Mouse (Mus musculus): ENCODE results near the gene Arid5b. TPM values are rescaled to one million over a fixed set of nuclear protein-coding genes. Genes with fewer than 3 reads are reported as not detected.

The Arid5b gene
- polyA plus RNA-seq, 1 experiment from 2014 or later, result 42.7 TPM

GRCm38 (mm10) chr10:68192824-68193255 is 85.7 kb downstream of the Arid5b start:
- peaks cover 14% of the 10 kb centered on the region for H3K4me1 ChIP-seq (replicated peaks; ENCODE audit: control insufficient read depth, insufficient read depth, low read length)
- peak overlapping the region; percentile 78 for H3K27ac ChIP-seq (ENCODE audit: low read length)
- no peak overlapping the region for H3K4me3 ChIP-seq (ENCODE audit: low read length)
- H3K9ac ChIP-seq (ENCODE audit: low read length), result no peak overlapping the region
- peak overlapping the region; percentile 3; the same call in 1 of the 2 replicates for H3K4me2 ChIP-seq (ENCODE audit: low read depth, low read length)
- peak; percentile 83 for ATAC-seq (ENCODE audit: low read depth)
- WGBS, result 21% methylated on average over 3 of the region's 3 CpGs
- H3K9me3 ChIP-seq (ENCODE audit: control insufficient read depth, low read length), result no peaks in the 10 kb centered on the region
- no peaks in the 10 kb centered on the region; the same call in 1 of the 2 replicates for H3K36me3 ChIP-seq (ENCODE audit: control insufficient read depth, insufficient read depth, low read length)
- no peaks in the 10 kb centered on the region for H3K27me3 ChIP-seq (ENCODE audit: control insufficient read depth, insufficient read depth, low read depth, low read length)

DNA sequence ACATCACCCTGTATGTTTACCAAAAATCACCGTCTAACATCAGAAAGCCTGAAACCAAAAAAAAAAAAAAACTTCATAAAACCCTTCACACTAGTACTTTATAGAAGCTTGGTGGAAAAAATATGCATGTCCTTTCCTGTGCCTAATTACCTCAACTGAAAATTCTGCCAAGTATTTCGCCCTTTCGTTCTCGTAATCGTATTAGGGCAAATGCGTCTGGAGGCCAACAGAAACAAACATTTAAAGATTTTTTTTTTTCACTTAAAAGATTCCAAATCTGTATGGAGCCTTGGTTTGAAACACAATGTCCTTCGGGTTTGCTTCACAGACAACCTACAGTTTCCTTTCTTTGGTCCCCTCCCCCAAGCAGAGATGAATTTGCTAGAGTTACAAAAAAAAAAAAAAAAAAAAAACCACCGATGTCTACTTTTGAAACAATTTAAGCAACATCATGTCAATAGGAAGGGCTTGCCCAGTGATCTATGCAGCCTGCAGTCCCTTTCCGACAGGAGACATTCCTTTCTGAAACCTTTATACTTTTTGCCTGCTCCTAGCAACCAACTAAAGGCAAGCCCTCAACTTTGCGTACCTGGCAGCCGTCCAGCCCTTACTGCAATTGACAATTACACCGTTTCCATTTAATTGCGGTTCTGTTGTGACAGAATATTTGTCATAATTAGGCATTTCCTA is 86.7 kb downstream of the Arid5b start:
- H3K9ac ChIP-seq (ENCODE audit: low read length), result no peak overlapping the region
- peaks cover 14% of the 10 kb centered on the region for H3K4me1 ChIP-seq (replicated peaks; ENCODE audit: control insufficient read depth, insufficient read depth, low read length)
- 14% methylated on average over 13 of the region's 13 CpGs for WGBS
- peak overlapping the region; percentile 18 for H3K4me3 ChIP-seq (ENCODE audit: low read length)
- ATAC-seq (ENCODE audit: low read depth), result no peak
- H3K9me3 ChIP-seq (ENCODE audit: control insufficient read depth, low read length), result no peaks in the 10 kb centered on the region
- no peaks in the 10 kb centered on the region for H3K36me3 ChIP-seq (ENCODE audit: control insufficient read depth, insufficient read depth, low read length)
- H3K4me2 ChIP-seq (ENCODE audit: low read depth, low read length), result peak overlapping the region; percentile 39
- peak overlapping the region; percentile 13 for H3K27ac ChIP-seq (ENCODE audit: low read length)
- H3K27me3 ChIP-seq (ENCODE audit: control insufficient read depth, insufficient read depth, low read depth, low read length), result no peaks in the 10 kb centered on the region

DNA sequence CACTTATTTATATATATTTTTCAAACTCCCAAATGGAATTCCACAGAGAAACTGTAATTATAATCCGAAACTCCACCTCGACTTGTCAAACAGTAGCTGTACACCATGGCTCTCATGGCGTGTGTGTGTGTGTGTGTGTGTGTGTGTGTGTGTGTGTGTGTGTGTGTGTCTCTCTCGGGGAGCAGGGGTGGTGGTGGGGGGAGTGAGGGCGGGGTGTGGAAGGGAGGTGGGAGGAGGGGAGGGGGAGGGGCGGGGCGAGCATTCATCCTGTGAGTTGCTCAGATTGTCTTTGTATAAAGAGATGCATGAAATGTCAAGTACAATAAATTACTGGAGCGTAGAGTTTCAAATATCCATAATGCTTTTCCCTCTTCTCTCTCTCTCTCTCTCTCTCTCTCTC is 87.4 kb downstream of the Arid5b start:
- no peaks in the 10 kb centered on the region for H3K27me3 ChIP-seq (ENCODE audit: control insufficient read depth, insufficient read depth, low read depth, low read length)
- H3K9me3 ChIP-seq (ENCODE audit: control insufficient read depth, low read length), result no peaks in the 10 kb centered on the region
- peak; percentile 15; the same call in 1 of the 2 replicates for ATAC-seq (ENCODE audit: low read depth)
- H3K4me3 ChIP-seq (ENCODE audit: low read length), result no peak overlapping the region
- 67% methylated on average over 4 of the region's 8 CpGs for WGBS
- no peak overlapping the region for H3K27ac ChIP-seq (ENCODE audit: low read length)
- H3K36me3 ChIP-seq (ENCODE audit: control insufficient read depth, insufficient read depth, low read length), result peaks cover 2% of the 10 kb centered on the region; the same call in 1 of the 2 replicates
- H3K4me2 ChIP-seq (ENCODE audit: low read depth, low read length), result peak overlapping the region; percentile 39
- no peak overlapping the region for H3K9ac ChIP-seq (ENCODE audit: low read length)
- peaks cover 14% of the 10 kb centered on the region for H3K4me1 ChIP-seq (replicated peaks; ENCODE audit: control insufficient read depth, insufficient read depth, low read length)

DNA sequence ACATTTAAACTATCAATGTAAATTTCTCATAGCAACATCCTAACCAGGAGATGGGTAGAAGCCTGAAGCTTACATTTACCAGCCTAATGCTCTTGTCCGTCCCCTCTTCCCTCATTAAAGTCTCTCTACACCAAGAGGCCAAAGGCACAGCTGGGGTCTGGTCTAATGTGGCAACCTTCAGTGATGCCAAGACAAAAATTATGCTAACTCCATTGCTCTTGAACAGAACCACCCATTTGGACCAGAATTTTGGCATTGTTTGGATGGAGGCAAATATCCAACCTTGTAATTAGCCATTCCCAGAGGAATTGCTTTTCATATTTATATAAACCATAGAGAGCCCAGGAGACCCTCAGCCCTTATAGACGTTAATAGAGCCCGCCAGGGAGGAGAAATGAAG is 88.7 kb downstream of the Arid5b start:
- no peak overlapping the region for H3K9ac ChIP-seq (ENCODE audit: low read length)
- no peaks in the 10 kb centered on the region for H3K9me3 ChIP-seq (ENCODE audit: control insufficient read depth, low read length)
- peaks cover 14% of the 10 kb centered on the region for H3K4me1 ChIP-seq (replicated peaks; ENCODE audit: control insufficient read depth, insufficient read depth, low read length)
- no peak overlapping the region for H3K27ac ChIP-seq (ENCODE audit: low read length)
- peaks cover 11% of the 10 kb centered on the region for H3K36me3 ChIP-seq (ENCODE audit: control insufficient read depth, insufficient read depth, low read length)
- H3K4me2 ChIP-seq (ENCODE audit: low read depth, low read length), result no peak overlapping the region
- no peaks in the 10 kb centered on the region for H3K27me3 ChIP-seq (ENCODE audit: control insufficient read depth, insufficient read depth, low read depth, low read length)
- no peak overlapping the region for H3K4me3 ChIP-seq (ENCODE audit: low read length)
- WGBS, result 81% methylated on average over 3 of the region's 3 CpGs
- ATAC-seq (ENCODE audit: low read depth), result no peak

DNA sequence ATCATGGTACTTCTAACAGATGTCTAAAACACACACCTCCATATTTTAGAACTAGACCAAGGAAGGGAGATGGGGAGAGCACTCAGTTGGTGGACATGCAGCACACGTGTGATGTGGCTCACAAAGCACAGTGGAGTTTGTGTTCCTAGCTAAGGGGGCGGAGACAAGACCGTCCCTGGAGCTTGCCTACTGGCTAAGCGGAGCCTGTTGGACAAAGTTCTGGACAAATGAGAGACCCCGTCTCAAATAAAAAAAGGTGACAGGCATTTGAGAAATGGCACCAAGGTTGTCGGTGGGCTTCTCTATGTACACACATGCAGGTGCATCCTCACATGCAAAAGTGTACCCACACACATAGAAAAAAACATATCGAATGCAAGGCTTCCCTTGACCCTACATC is 95.4 kb downstream of the Arid5b start:
- H3K9ac ChIP-seq (ENCODE audit: low read length), result no peak overlapping the region
- H3K27ac ChIP-seq (ENCODE audit: low read length), result no peak overlapping the region
- H3K4me3 ChIP-seq (ENCODE audit: low read length), result no peak overlapping the region
- ATAC-seq (ENCODE audit: low read depth), result no peak
- H3K4me2 ChIP-seq (ENCODE audit: low read depth, low read length), result no peak overlapping the region
- WGBS, result 89% methylated on average over 7 of the region's 7 CpGs
- peaks cover 17% of the 10 kb centered on the region for H3K36me3 ChIP-seq (ENCODE audit: control insufficient read depth, insufficient read depth, low read length)
- no peaks in the 10 kb centered on the region for H3K9me3 ChIP-seq (ENCODE audit: control insufficient read depth, low read length)
- H3K4me1 ChIP-seq (replicated peaks; ENCODE audit: control insufficient read depth, insufficient read depth, low read length), result peaks cover 3% of the 10 kb centered on the region
- H3K27me3 ChIP-seq (ENCODE audit: control insufficient read depth, insufficient read depth, low read depth, low read length), result no peaks in the 10 kb centered on the region

- peaks cover 17% of the 10 kb centered on the region for H3K36me3 ChIP-seq (ENCODE audit: control insufficient read depth, insufficient read depth, low read length)
- ATAC-seq (ENCODE audit: low read depth), result no peak
- H3K4me2 ChIP-seq (ENCODE audit: low read depth, low read length), result no peak overlapping the region
- WGBS, result 89% methylated on average over 6 of the region's 6 CpGs
- no peak overlapping the region for H3K27ac ChIP-seq (ENCODE audit: low read length)
- H3K9ac ChIP-seq (ENCODE audit: low read length), result no peak overlapping the region
- no peaks in the 10 kb centered on the region for H3K27me3 ChIP-seq (ENCODE audit: control insufficient read depth, insufficient read depth, low read depth, low read length)
- H3K9me3 ChIP-seq (ENCODE audit: control insufficient read depth, low read length), result no peaks in the 10 kb centered on the region
- H3K4me1 ChIP-seq (replicated peaks; ENCODE audit: control insufficient read depth, insufficient read depth, low read length), result peaks cover 3% of the 10 kb centered on the region
- H3K4me3 ChIP-seq (ENCODE audit: low read length), result no peak overlapping the region
Measured at GRCm38 (mm10) chr10:68182266-68182665, 96.3 kb downstream of the Arid5b start.

DNA sequence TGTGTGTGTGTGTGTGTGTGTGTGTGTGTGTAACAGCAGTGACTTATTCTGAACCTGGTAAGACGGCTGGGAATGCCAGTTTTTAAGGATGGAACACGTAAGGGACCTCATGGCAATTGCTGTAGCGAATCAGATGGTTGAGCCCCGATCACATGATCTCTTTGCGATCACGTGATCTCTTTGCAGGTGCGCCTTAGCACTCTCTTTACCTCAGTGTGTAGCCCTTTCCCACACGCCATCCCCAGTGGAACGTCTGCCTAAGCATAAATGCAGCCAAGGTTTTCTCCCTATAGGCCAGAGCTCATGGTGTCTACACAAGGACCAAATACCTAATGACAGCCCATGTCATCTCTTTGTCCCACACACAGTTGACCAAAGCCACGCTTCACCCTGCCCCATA is 97.4 kb downstream of the Arid5b start:
- Histone ChIP-seq H3K27ac (ENCODE audit: low read length) (no peak overlapping the region), H3K36me3 (ENCODE audit: control insufficient read depth, insufficient read depth, low read length) (peaks cover 15% of the 10 kb centered on the region), H3K4me1 (replicated peaks; ENCODE audit: control insufficient read depth, insufficient read depth, low read length) (peaks cover 3% of the 10 kb centered on the region), H3K9me3 (ENCODE audit: control insufficient read depth, low read length) (no peaks in the 10 kb centered on the region), H3K27me3 (ENCODE audit: control insufficient read depth, insufficient read depth, low read depth, low read length) (no peaks in the 10 kb centered on the region), H3K9ac (ENCODE audit: low read length) (no peak overlapping the region), H3K4me3 (ENCODE audit: low read length) (no peak overlapping the region), H3K4me2 (ENCODE audit: low read depth, low read length) (no peak overlapping the region)
- ATAC-seq (ENCODE audit: low read depth), result no peak
- WGBS, result 94% methylated on average over 10 of the region's 10 CpGs

DNA sequence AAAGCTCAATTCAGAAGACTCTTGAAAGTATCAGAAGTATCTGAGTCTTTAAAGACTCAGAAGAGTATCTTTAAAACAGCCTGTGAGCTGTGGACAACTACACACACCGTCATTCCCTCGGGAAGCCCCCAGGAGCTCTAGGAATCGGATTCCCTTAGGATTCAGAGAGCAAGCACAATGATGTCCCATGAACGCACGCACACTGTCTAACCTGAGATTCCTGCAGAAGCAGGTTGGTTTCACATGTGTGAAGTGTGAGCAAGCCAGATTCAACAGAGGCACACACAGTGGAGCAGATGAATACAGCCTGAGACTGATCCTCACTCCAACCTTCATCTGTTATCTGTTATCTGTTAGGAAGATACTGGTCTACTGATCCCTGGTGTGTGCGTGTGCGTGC is 97.8 kb downstream of the Arid5b start:
- H3K4me2 ChIP-seq (ENCODE audit: low read depth, low read length), result no peak overlapping the region
- peaks cover 3% of the 10 kb centered on the region for H3K4me1 ChIP-seq (replicated peaks; ENCODE audit: control insufficient read depth, insufficient read depth, low read length)
- no peak overlapping the region for H3K4me3 ChIP-seq (ENCODE audit: low read length)
- H3K9me3 ChIP-seq (ENCODE audit: control insufficient read depth, low read length), result no peaks in the 10 kb centered on the region
- 89% methylated on average over 7 of the region's 7 CpGs for WGBS
- ATAC-seq (ENCODE audit: low read depth), result no peak
- no peak overlapping the region for H3K27ac ChIP-seq (ENCODE audit: low read length)
- peaks cover 12% of the 10 kb centered on the region for H3K36me3 ChIP-seq (ENCODE audit: control insufficient read depth, insufficient read depth, low read length)
- H3K9ac ChIP-seq (ENCODE audit: low read length), result no peak overlapping the region
- no peaks in the 10 kb centered on the region for H3K27me3 ChIP-seq (ENCODE audit: control insufficient read depth, insufficient read depth, low read depth, low read length)

DNA sequence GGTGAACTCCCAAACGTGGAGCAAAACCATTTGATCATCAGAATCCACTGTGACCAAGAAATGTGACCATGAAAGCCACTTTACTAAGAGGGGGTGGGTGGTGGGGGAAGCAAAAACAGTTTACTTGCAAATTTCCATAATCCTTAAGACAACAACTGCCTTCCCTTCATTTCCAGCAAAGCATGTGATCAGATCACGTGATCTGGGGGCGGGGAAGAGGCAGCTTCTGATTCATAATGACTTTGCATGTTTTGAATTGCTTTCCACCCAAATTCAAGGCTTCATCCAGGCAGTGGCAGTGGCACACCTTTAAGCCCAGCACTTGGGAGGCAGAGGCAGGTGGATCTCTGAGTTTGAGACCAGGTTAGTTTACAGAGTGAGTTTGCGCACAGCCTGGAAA is 98.4 kb downstream of the Arid5b start:
- Histone ChIP-seq H3K27me3 (ENCODE audit: control insufficient read depth, insufficient read depth, low read depth, low read length) (no peaks in the 10 kb centered on the region), H3K9ac (ENCODE audit: low read length) (no peak overlapping the region), H3K4me3 (ENCODE audit: low read length) (no peak overlapping the region), H3K36me3 (ENCODE audit: control insufficient read depth, insufficient read depth, low read length) (peaks cover 9% of the 10 kb centered on the region), H3K4me2 (ENCODE audit: low read depth, low read length) (no peak overlapping the region), H3K9me3 (ENCODE audit: control insufficient read depth, low read length) (no peaks in the 10 kb centered on the region), H3K27ac (ENCODE audit: low read length) (no peak overlapping the region), H3K4me1 (replicated peaks; ENCODE audit: control insufficient read depth, insufficient read depth, low read length) (peaks cover 3% of the 10 kb centered on the region)
- no peak for ATAC-seq (ENCODE audit: low read depth)
- WGBS, result 70% methylated on average over 4 of the region's 4 CpGs
